Mouse (Mus musculus) duodenum, adult 2 months (tissue): ENCODE measurements around the gene Kif16b. TPM values are rescaled to one million over a fixed set of nuclear protein-coding genes. Genes with fewer than 3 reads are reported as not detected.

Experiments used
- polyA plus RNA-seq: library from polyadenylated mRNA; depleted of rRNA; stranded (reverse); fragments of >200 nt; gene quantifications from 2 replicates; pipeline ENCODE4 v1.2.3, GENCODE M21; 2012; ENCODE audit warnings: low replicate concordance; rRNA removed

The Kif16b gene
- 6.2 and 9.0 TPM in 2 replicates for polyA plus RNA-seq

DNA sequence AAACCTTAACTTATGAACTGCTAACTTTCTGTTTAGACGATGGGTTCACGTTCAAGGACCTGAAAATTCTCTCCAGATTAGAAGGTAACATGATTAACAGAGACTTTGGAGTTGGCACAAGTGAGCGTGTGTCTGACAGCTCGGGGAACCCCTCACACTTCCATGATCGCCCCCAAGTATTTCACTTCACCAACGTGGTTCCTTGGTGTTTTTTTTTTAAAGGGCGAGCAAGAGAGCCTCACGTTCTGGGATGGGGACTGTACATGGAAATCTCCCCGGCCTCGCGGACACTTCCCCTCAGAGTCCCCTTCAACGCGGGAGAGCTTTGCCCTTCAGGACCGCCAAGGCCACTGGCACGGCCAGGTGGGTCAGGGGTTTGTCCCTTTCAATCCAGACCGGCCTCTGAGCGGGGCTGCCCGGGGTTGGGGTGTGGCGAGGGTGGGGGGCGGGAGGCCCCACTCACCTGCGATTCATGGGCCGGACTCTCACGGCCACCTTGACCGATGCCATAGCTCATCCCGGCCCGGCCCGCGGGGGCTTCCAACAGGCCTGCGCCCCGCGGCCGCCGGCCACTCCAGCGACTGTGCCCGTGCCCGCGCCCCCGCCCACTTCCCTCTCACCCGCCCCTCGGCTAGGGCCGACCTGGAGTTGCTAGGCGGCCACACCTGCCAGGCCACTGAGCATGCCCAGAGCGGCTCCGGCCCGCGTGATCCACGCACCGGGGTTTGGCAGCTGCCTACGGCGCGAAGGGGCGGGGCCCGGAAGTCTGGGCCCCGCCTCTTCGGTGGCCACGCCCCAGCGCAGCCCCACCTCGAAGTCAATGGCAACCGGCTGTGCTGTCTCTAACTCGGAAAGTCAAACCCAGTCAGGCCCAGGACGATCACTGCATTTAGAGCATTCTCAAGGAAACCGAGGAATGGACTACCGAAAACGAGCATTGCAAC, at the start of gene Kif16b:
Kif16b (minus strand) TSS at position 670 of the 944 bp plus-strand sequence.

Other genes starting within 250 kb of the Kif16b start
- 0.41 and 0.49 TPM in 2 replicates for gene Snrpb2, start 161.5 kb upstream of the Kif16b start, polyA plus RNA-seq
- gene Otor, start 176.9 kb upstream of the Kif16b start, polyA plus RNA-seq, result not detected in 2 replicates